Mouse (Mus musculus): ENCODE results near the gene Eef2k.
"Not testable (repeated sequence)": the region's sequence is repeated elsewhere in the genome, so short reads cannot be mapped to it uniquely, and the experiment has no call there.

Eef2k gene

DNA sequence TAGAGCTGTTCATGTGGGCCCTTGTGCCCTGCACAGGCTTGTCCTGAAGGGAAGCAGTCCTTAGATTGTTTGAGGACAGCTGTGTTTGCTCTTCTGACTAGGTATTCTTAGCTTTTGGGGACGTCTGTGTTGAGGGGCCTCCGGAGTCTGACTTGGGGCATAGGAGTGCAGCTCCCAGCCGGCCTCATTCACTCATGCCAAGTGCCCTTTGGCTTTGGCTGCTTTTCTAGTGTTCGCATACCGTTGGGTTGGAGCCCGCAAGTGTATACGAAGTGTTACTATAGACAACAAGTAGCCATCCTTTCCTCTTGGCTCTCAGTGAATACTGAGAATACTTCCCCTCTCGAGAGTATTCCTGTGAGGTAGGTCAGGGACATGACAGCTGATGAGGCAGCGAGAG, 95.6 kb downstream of the Eef2k start:
- DNase-seq (ENCODE audit: low spot score): no peak

DNA sequence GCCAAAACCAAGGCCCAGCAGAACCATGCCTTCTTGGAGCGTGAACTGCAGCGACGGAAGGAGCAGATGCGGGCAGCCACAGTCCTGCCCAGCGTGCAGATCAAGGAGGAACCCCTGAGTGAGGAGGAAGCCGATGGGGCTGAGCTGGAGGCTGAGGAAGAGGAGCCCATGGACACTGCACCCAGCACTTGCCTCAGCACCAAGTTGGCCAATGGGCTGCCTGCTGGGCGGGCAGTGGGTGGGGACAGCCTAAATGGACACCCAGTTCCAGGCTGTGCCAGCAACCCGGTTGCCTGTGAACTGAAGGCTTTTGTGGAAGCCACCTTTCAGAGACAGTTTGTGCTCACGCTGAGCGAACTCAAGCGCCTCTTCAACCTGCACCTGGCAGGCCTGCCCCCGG, 97.7 kb downstream of the Eef2k start:
- no peak for DNase-seq (ENCODE audit: low spot score)

DNA sequence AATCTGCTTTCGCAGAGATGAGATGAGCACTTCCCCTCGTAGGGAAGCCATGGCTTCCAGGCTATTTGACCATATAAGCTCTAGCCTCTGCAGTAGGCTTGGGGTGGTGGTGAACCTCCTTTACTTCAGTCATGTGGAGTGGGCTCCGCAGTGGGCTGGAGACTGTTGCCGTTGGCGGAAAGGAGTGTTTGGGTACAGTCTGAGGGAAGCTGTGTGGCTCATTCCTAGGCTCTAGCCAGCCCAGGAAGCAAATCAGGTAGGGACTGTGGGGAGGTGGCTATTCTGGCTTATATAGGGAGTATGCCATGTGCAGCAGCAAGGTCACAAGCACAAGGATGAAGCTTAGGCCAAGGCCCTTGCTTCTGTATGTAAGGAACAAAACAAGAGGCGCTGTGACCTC, 98.6 kb downstream of the Eef2k start:
- no peak for DNase-seq (ENCODE audit: low spot score)

DNA sequence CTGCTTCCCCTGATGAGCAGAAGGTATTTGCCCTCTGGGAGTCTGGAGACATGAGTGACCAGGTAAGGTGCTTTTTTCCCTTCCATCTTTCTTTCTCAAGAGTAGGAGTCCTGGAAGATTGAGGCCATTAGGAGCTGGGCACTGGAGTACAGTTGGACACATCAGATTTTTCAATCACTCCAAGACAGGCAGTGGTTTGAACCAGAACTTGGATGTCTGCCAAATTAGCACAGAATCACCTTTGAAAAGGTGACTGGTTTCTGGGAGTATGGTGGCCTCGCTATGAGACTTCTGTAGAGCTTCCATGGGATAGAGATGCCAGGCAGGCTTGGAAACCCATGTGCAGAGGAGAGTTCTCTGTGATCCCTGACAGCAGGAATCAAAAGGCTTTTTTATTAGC, 99.9 kb downstream of the Eef2k start:
- DNase-seq (ENCODE audit: low spot score): no peak

DNA sequence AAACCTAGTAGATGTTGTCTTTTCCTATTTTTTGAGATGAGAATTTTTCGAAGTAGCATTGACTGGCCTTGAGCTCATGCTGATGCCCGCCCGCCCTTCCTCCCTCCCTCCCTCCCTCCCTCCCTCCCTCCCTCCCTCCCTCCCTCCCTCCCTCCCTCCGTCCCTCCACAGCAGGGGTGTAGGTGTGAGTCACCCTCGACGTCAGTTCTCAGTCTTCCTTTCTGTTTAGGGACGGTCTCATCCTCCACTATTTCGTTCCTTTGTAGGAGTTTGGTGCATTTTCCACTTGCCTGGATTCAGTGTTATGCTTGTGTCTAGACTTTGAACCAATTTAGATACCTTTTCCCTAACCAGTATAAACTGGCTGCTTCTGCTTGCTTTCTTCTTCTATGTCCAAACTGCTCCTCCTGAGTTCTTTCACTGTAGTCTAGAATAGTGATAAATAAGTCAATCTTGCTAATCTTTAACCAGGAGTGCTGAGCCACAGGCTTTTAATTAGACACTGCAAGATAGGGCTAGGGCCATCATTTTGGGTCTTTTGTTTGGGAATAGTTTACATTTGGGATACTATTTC, 101.4 kb downstream of the Eef2k start:
- no peak for DNase-seq (ENCODE audit: low spot score)

DNA sequence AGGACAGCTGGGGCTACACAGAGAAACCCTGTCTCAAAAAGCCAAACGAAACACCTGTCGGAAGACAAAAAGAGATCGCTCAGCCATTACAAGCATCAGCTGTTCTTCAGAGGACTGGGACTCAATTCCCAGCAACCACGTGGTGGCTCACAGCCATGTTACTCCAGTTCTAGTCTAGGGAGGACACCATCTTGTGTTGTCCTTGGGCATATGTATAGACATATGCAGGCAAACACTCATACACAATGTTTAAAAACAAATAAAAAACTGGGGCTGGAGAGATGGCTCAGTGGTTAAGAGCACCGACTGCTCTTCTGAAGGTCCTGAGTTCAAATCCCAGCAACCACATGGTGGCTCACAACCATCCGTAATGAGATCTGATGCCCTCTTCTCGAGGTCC, 111.0 kb downstream of the Eef2k start:
- DNase-seq (ENCODE audit: low spot score): not testable (repeated sequence)

All from ovary, postnatal 36 days (tissue).